Mouse (Mus musculus) forebrain, embryonic 16.5 days (tissue): ENCODE results near the gene Dll3. TPM values are rescaled to one million over a fixed set of nuclear protein-coding genes. Genes with fewer than 3 reads are reported as not detected.

Experiments used
- ATAC-seq: fragments of 200-750 bp; cut with Nextera tagmentation; 2 replicates; pipeline ENCODE4 v1.8.0; 2017; ENCODE audit warnings: mild to moderate bottlenecking, moderate library complexity
- H3K27ac ChIP-seq: fragments of 300-500 bp; sonication (generic); 2 replicates; pipeline ENCODE4 v1.5.1; 2014; ENCODE audit warnings: low read length, control low read depth
- H3K27me3 ChIP-seq: fragments of 300-500 bp; sonication (generic); replicated peaks from 2 replicates; pipeline ENCODE4 v1.6.1; 2014; ENCODE audit warnings: low read length; ENCODE audit not compliant: control insufficient read depth, insufficient read depth
- H3K36me3 ChIP-seq: fragments of 300-500 bp; sonication (generic); 2 replicates; pipeline ENCODE4 v1.6.1; 2014; ENCODE audit not compliant: control insufficient read depth, insufficient read depth
- H3K4me1 ChIP-seq: fragments of 300-500 bp; sonication (generic); replicated peaks from 2 replicates; pipeline ENCODE4 v1.6.1; 2014; ENCODE audit warnings: low read length; ENCODE audit not compliant: control insufficient read depth, insufficient read depth
- H3K4me2 ChIP-seq: fragments of 300-500 bp; sonication (generic); 2 replicates; pipeline ENCODE4 v1.6.1; 2014; ENCODE audit warnings: mild to moderate bottlenecking, low read length, control low read depth
- H3K4me3 ChIP-seq: fragments of 300-500 bp; sonication (generic); replicated peaks from 2 replicates; pipeline ENCODE4 v1.5.1; 2014; ENCODE audit warnings: mild to moderate bottlenecking, low read length, control low read depth
- H3K9ac ChIP-seq: fragments of 300-500 bp; sonication (generic); replicated peaks from 2 replicates; pipeline ENCODE4 v1.6.1; 2014; ENCODE audit warnings: low read depth, low read length, control low read depth
- H3K9me3 ChIP-seq: fragments of 300-500 bp; sonication (generic); 2 replicates; pipeline ENCODE4 v1.6.1; 2016; ENCODE audit warnings: low read length; ENCODE audit not compliant: control insufficient read depth
- WGBS: fragments of 180-500 bp; shearing (Covaris S2); extraction: QIAGEN DNeasy Blood & Tissue Kit; methylation state at CpG from one replicate; pipeline ENCODE4 v1.1.7; 2014; 5-methylcytosine and 5-hydroxymethylcytosine counted together
- polyA plus RNA-seq: library from polyadenylated mRNA; unstranded; fragments of >200 nt; fragmentation: Nextera tagmentation; extraction: Ambion mirVana; gene quantifications from 2 replicates; pipeline ENCODE4 v1.2.1, GENCODE M21; 2015

Dll3 gene
- polyA plus RNA-seq, 1 experiment from 2014 or later: 9.9 TPM

DNA sequence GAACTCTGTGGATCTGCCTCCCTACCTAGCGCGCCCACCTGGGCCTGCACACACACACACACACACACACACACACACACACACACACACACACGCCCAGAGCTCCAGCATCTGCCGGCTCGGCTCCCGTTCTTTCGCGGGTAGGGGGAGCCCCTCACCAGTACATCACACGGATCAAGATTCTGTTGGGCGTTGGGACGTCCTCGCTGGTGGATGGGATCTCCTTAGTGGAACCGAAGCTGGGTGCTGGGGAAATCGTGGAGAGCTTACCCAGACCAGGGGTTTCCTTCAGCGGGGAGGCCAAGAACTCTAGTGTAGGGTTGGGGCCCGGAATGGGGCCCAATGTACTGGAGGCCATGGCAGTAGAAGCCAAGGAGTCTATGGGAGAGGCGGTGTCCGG lies 11.9 kb downstream of the Dll3 start:
- peaks cover 14% of the 10 kb centered on the region for H3K4me1 ChIP-seq
- no peak overlapping the region for H3K27ac ChIP-seq
- H3K4me2 ChIP-seq: peak overlapping the region; percentile 40
- no peak overlapping the region for H3K9ac ChIP-seq
- ATAC-seq: 0 out of 2 replicates have a peak, but pooled peaks have one; percentile 19
- peaks cover 49% of the 10 kb centered on the region for H3K27me3 ChIP-seq
- under 1% methylated on average over 12 of the region's 18 CpGs for WGBS
- H3K4me3 ChIP-seq: peak overlapping the region; percentile 25
- H3K36me3 ChIP-seq: no peaks in the 10 kb centered on the region
- no peaks in the 10 kb centered on the region for H3K9me3 ChIP-seq

DNA sequence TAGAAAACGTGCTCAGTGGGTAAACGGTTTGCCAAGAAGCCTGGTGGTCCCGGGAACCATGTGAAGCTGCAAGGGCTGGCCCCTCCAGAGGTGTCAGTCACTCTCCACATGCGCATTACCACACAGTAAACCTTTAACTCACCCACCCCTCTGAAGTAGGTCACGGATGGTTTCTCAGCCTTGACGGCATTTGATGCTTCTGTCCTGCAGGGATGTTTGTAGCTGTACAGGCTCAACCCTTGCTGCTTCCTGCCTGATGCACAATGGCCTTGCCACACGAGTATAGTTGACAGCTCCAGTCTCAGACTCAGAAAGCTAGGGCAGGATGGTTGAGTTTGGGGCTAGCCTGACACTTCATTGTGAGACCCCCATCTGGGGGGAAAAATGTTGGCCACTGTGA lies 21.4 kb downstream of the Dll3 start:
- Histone ChIP-seq H3K27me3 (no peaks in the 10 kb centered on the region), H3K27ac (no peak overlapping the region), H3K9ac (no peak overlapping the region), H3K4me1 (peaks cover 17% of the 10 kb centered on the region), H3K4me3 (no peak overlapping the region), H3K9me3 (no peaks in the 10 kb centered on the region), H3K4me2 (no peak overlapping the region), H3K36me3 (no peaks in the 10 kb centered on the region)
- WGBS: 82% methylated on average over 7 of the region's 7 CpGs
- no peak for ATAC-seq

DNA sequence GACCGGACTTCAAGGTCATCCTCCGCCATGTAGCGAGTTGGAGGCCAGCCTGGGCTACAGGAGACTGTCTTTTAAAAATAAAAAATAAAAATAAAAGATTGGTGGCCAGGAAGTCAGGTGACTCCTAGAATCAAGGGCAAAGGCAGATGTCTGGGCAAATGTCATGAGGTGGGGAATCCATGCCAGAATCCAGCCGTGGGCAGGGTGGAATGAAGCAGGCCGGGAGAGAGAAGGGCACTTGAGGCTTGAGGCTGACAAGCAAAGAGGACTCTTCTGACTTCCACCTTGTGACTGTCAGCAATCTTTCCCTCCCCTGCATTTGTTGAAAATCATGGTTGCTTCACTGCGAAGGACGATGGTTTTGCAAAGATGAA lies 23.8 kb downstream of the Dll3 start:
- H3K9me3 ChIP-seq: no peaks in the 10 kb centered on the region

DNA sequence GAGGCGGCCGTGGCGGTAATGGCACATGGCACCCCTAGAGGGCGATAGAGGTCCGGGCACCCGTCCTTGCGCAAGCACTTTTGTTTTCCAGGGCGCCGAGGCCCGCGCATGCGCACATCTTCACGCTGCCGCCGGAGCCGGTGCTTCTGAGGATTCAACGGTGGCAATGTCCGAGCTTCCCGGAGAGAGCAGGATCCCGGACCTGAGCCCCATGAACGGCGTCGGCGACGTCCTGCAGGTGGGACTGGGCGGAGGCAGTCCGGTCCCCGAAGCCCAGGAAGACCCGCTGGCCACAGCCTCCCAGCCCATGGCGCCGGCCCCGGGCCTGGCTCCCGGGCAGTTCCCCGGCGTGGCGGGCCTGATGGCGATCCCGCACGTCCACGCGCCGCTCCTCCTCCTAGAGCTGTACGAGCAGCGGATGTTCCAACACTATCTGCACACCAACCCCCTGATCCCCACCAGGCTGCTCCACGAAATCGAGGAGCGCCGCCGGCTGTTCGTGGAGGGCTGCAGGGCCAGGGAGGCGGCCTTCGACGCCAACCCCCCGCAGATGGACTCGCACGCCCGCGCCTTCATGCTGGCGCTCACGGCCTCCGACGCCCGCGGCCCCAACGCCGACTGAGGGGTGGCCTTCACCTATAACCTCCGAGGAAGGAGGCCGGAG lies 24.3 kb downstream of the Dll3 start, which contains the start of gene Eid2b:
TSS of gene Eid2b (plus strand) at position 125 of the 664 bp plus-strand sequence.
- Histone ChIP-seq H3K36me3 (no peaks in the 10 kb centered on the region), H3K9ac (peak within 1 kb of the TSS; percentile 99), H3K27ac (peak within 1 kb of the TSS; percentile 78), H3K4me1 (peaks cover 17% of the 10 kb centered on the region), H3K4me2 (peak within 1 kb of the TSS; percentile 62), H3K9me3 (no peaks in the 10 kb centered on the region), H3K4me3 (peak within 1 kb of the TSS; percentile 74), H3K27me3 (no peaks in the 10 kb centered on the region)
- 4% methylated on average over 68 of the region's 68 CpGs for WGBS
- peak; percentile 73 for ATAC-seq

More for the DNA sequence above, 23.8 kb downstream of the Dll3 start:
- WGBS: 86% methylated on average over 7 of the region's 7 CpGs
- H3K4me2 ChIP-seq: peak overlapping the region; percentile 62
- H3K36me3 ChIP-seq: no peaks in the 10 kb centered on the region
- H3K27ac ChIP-seq: no peak overlapping the region
- ATAC-seq: no peak
- H3K9ac ChIP-seq: peak overlapping the region; percentile 99
- H3K4me3 ChIP-seq: peak overlapping the region; percentile 74
- H3K4me1 ChIP-seq: peaks cover 17% of the 10 kb centered on the region
- H3K27me3 ChIP-seq: no peaks in the 10 kb centered on the region

DNA sequence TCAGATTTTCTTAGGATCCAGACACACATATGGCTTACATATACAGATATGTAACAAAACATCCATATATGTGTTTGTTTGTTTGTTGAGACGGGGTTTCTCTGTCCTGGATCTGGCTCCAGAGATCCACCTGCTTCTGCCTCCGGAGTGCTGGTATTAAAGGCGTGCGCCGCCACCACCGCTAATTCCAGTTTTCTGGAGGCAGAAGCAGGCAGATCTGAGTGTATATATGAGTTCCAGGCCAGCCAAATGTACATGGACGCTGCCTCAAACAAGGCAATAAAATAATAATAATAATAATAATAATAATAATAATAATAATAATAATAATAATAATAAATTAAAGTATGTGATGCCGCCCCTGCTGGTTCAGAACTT lies 24.8 kb downstream of the Dll3 start:
- Histone ChIP-seq H3K27ac (no peak overlapping the region), H3K9ac (no peak overlapping the region), H3K36me3 (peaks cover 3% of the 10 kb centered on the region; the same call in 1 of the 2 replicates), H3K4me3 (no peak overlapping the region; the same call in 1 of the 2 replicates), H3K9me3 (no peaks in the 10 kb centered on the region), H3K4me2 (no peak overlapping the region), H3K27me3 (no peaks in the 10 kb centered on the region), H3K4me1 (peaks cover 17% of the 10 kb centered on the region)
- no peak; the same call in 1 of the 2 replicates for ATAC-seq
- 56% methylated on average over 8 of the region's 8 CpGs for WGBS

DNA sequence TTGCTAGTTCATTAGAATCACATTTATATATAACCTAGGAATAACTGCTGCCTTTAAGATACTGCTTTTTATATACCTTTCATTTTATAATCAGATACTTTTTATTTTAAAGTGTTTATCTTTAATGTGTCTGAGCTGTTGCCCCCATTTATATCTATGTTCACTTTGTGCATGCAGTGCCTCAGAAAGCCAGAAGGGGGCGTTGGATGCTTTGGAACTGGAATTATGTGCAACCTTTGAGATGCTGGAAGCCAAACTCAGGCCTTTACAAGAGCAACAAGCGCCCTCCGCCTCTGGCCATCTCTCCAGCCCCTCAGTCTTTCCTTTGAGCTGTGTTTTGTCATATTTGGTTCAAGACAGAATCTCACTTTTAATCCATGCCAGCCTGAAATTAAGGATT lies 30.3 kb downstream of the Dll3 start:
- H3K4me3 ChIP-seq: no peak overlapping the region
- H3K9me3 ChIP-seq: no peaks in the 10 kb centered on the region; the same call in 1 of the 2 replicates
- H3K4me1 ChIP-seq: peaks cover 11% of the 10 kb centered on the region
- H3K9ac ChIP-seq: no peak overlapping the region
- ATAC-seq: no peak
- no peak overlapping the region for H3K4me2 ChIP-seq
- WGBS: 75% methylated on average over 3 of the region's 3 CpGs
- H3K27me3 ChIP-seq: no peaks in the 10 kb centered on the region
- no peak overlapping the region for H3K27ac ChIP-seq
- peaks cover 9% of the 10 kb centered on the region; the same call in 1 of the 2 replicates for H3K36me3 ChIP-seq

DNA sequence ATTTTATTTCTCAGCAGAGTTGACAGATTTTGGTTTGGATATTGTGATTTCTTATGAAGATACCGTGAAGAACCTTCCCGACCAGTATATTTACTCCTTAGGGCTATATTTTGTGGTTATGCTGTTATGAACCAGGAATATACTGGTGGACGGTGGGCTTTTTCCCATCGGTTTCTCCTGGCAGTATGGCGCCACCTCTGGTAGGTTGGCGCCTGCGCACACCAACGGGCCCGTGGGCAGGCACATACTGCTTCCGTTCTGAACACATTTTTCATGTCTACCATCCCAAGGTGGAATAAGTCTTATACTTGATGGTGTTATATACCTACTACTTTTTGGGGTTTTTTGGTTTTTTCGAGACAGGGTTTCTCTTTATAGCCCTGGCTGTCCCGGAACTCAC lies 32.7 kb downstream of the Dll3 start:
- Histone ChIP-seq H3K4me1 (peaks cover 11% of the 10 kb centered on the region), H3K27me3 (no peaks in the 10 kb centered on the region), H3K36me3 (peaks cover 9% of the 10 kb centered on the region; the same call in 1 of the 2 replicates), H3K9ac (no peak overlapping the region), H3K9me3 (no peaks in the 10 kb centered on the region; the same call in 1 of the 2 replicates), H3K27ac (no peak overlapping the region), H3K4me3 (no peak overlapping the region), H3K4me2 (peak overlapping the region; percentile 19; the same call in 1 of the 2 replicates)
- ATAC-seq: no peak
- 95% methylated on average over 12 of the region's 12 CpGs for WGBS

DNA sequence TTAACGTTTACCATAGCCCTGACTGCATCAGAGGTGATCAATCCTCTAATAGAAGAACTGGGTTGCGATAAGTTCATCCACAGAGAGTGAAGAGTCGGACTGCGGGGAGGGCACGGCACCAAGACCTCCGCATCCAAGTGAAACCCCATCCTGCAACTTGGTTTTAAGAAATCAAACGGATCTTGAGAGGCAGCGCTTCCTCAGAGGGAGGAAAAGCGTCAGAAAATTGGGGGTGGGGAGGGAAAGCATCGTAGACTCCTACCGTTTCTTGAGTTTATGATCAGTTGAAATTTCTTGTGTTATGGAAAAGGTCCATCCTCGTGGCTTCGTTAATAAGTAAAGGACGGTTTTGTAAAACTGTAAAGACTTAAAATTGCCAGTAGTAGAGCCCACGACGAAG lies 33.5 kb downstream of the Dll3 start:
- no peaks in the 10 kb centered on the region; the same call in 1 of the 2 replicates for H3K9me3 ChIP-seq
- peak overlapping the region; percentile 83 for H3K27ac ChIP-seq
- H3K27me3 ChIP-seq: no peaks in the 10 kb centered on the region
- ATAC-seq: no peak
- peak overlapping the region; percentile 86 for H3K4me3 ChIP-seq
- H3K36me3 ChIP-seq: peaks cover 9% of the 10 kb centered on the region; the same call in 1 of the 2 replicates
- H3K9ac ChIP-seq: peak overlapping the region; percentile 97
- H3K4me2 ChIP-seq: peak overlapping the region; percentile 66
- WGBS: 32% methylated on average over 16 of the region's 16 CpGs
- H3K4me1 ChIP-seq: peaks cover 11% of the 10 kb centered on the region

DNA sequence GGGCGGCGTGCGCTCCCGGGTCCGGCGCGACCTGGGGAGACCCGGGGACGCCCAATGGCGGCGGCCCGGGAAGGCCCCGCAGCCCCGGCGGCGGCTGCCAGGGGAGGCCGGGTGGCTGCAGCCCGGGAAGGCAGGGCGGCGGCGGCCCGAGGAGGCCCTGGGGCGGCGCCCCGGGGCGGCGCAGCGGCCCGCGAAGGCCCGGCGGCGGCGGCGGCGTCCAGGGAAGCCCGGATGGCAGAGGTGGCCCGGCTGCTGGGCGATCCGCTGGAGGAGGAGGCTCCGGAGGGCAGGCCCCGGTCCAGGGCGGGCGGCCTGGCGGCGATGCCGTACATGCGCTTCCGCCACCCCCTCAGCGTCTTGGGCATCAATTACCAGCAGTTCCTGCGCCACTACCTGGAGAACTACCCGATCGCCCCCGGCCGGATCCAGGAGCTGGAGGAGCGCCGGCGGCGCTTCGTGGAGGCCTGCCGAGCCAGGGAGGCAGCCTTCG lies 34.0 kb downstream of the Dll3 start:
- Histone ChIP-seq H3K9ac (peak overlapping the region; percentile 97), H3K9me3 (no peaks in the 10 kb centered on the region; the same call in 1 of the 2 replicates), H3K27me3 (no peaks in the 10 kb centered on the region), H3K36me3 (peaks cover 9% of the 10 kb centered on the region; the same call in 1 of the 2 replicates), H3K4me3 (peak overlapping the region; percentile 86), H3K4me2 (peak overlapping the region; percentile 66), H3K4me1 (peaks cover 11% of the 10 kb centered on the region), H3K27ac (peak overlapping the region; percentile 83)
- under 1% methylated on average over 57 of the region's 62 CpGs for WGBS
- peak; percentile 81 for ATAC-seq
